Mouse (Mus musculus) midbrain, postnatal 0 days (tissue): Measurements from ENCODE around the gene Pycard. TPM values are rescaled to one million over a fixed set of nuclear protein-coding genes. Genes with fewer than 3 reads are reported as not detected.
"Not testable (repeated sequence)": the region's sequence is repeated elsewhere in the genome, so short reads cannot be mapped to it uniquely, and the experiment has no call there.

ENCODE experiments used
- ATAC-seq: fragments of 200-750 bp; cut with Nextera tagmentation; 2 replicates; pipeline ENCODE4 v1.8.0; 2017; ENCODE audit warnings: moderate number of reproducible peaks, mild to moderate bottlenecking, moderate TSS enrichment, moderate library complexity; ENCODE audit not compliant: low FRiP score
- DNase-seq: peaks from one replicate; pipeline ENCODE4 v3.0.0-alpha.2; 2015; ENCODE audit warnings: low spot score
- H3K27ac ChIP-seq: fragments of 300-500 bp; sonication (generic); 2 replicates; pipeline ENCODE4 v1.5.1; 2014; ENCODE audit warnings: low read depth, mild to moderate bottlenecking, low read length, mixed read lengths
- H3K27me3 ChIP-seq: fragments of 300-500 bp; sonication (generic); 2 replicates; pipeline ENCODE4 v1.6.1; 2014; ENCODE audit warnings: low read length, control low read depth, mixed read lengths; ENCODE audit not compliant: insufficient read depth
- H3K36me3 ChIP-seq: fragments of 300-500 bp; sonication (generic); 2 replicates; pipeline ENCODE4 v1.6.1; 2014; ENCODE audit warnings: low read length, control low read depth, mixed read lengths; ENCODE audit not compliant: insufficient read depth
- H3K4me1 ChIP-seq: fragments of 300-500 bp; sonication (generic); 2 replicates; pipeline ENCODE4 v1.6.1; 2014; ENCODE audit warnings: mild to moderate bottlenecking, control low read depth, antibody characterized with exemption, low read length, mixed read lengths; ENCODE audit not compliant: insufficient read depth
- H3K4me2 ChIP-seq: fragments of 300-500 bp; sonication (generic); 2 replicates; pipeline ENCODE4 v1.6.1; 2014; ENCODE audit warnings: low read depth, mild to moderate bottlenecking, low read length, mixed read lengths; ENCODE audit not compliant: poor library complexity, severe bottlenecking
- H3K4me3 ChIP-seq: fragments of 300-500 bp; sonication (generic); 2 replicates; pipeline ENCODE4 v1.5.1; 2014; ENCODE audit warnings: low read depth, mild to moderate bottlenecking, low read length, moderate library complexity
- H3K9ac ChIP-seq: fragments of 300-500 bp; sonication (generic); replicated peaks from 2 replicates; pipeline ENCODE4 v1.6.1; 2014; ENCODE audit warnings: mild to moderate bottlenecking, low read length, moderate library complexity, mixed read lengths; ENCODE audit not compliant: poor library complexity, severe bottlenecking
- H3K9me3 ChIP-seq: fragments of 300-500 bp; sonication (generic); 2 replicates; pipeline ENCODE4 v1.6.1; 2016; ENCODE audit warnings: low read length, control low read depth
- CTCF ChIP-seq: IDR thresholded peaks from 2 replicates; pipeline ENCODE4 v1.5.1; 2016; ENCODE audit warnings: antibody characterized with exemption, mild to moderate bottlenecking
- WGBS: fragments of 180-500 bp; shearing (Covaris S2); extraction: QIAGEN DNeasy Blood & Tissue Kit; methylation state at CpG from one replicate; pipeline ENCODE4 v1.1.7; 2014; 5-methylcytosine and 5-hydroxymethylcytosine counted together
- polyA plus RNA-seq: library from polyadenylated mRNA; unstranded; fragments of >200 nt; fragmentation: Nextera tagmentation; extraction: Ambion mirVana; gene quantifications from 2 replicates; pipeline ENCODE4 v1.2.1, GENCODE M21; 2015
- total RNA-seq: library from RNA; depleted of rRNA; stranded (reverse); fragments of >200 nt; gene quantifications from 2 replicates; pipeline ENCODE4 v1.2.3, GENCODE M21; 2014

Gene Pycard
- total and polyA plus RNA-seq, 2 experiments from 2014 or later, result 4.3 to 7.8 TPM

DNA sequence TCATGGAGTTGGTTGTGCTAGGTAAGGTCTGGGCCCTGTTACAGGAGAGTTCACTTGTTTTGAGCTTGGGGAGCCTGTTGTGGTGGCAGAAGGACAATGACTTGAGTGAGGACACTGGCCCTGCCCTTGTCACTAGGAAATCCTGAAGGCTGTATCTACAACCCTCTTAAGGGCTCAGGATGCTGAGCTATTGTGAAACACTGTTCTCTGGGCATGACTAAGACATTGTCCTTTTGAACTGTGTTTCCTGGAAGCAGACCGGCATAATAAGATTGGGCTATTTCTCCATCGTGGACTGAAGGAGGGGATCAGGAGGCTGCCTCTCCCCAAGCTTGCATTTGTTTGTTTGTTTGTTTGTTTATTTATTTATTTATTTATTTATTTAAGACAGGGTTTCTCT is 25.5 kb upstream of the Pycard start:
- H3K9me3 ChIP-seq, result no peaks in the 10 kb centered on the region
- H3K36me3 ChIP-seq, result no peaks in the 10 kb centered on the region
- no peak overlapping the region for H3K4me2 ChIP-seq
- TF ChIP-seq CTCF, result no peak
- no peak for ATAC-seq
- H3K27me3 ChIP-seq, result no peaks in the 10 kb centered on the region
- 74% methylated on average over 2 of the region's 2 CpGs for WGBS
- no peak overlapping the region for H3K27ac ChIP-seq
- no peak overlapping the region for H3K4me3 ChIP-seq
- no peaks in the 10 kb centered on the region for H3K4me1 ChIP-seq
- H3K9ac ChIP-seq, result no peak overlapping the region
- no peak for DNase-seq

DNA sequence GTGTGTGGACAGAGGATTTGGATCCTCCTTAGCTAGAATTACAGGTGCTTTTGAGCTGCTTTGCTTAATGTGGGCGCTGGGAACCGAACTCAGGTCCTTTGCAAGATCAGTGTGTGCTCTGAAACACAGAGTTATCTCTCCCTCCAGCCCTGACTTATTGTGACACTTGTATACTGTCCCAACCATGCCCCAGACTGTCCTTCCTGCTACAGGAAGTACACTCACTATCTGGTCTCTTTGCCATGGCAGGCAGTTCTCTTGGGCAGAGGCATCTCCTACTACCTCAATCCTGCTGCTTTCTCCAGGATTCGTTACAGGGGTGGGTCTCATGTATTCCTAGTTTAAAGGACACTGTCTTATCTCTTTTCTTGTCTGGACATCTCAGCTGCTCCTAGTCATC is 24.6 kb upstream of the Pycard start:
- H3K9me3 ChIP-seq, result no peaks in the 10 kb centered on the region
- no peak overlapping the region for H3K4me3 ChIP-seq
- H3K36me3 ChIP-seq, result no peaks in the 10 kb centered on the region
- DNase-seq (no peak), ATAC-seq (no peak)
- 92% methylated on average over 3 of the region's 3 CpGs for WGBS
- no peaks in the 10 kb centered on the region for H3K4me1 ChIP-seq
- H3K9ac ChIP-seq, result no peak overlapping the region
- no peak overlapping the region for H3K27ac ChIP-seq
- H3K4me2 ChIP-seq, result no peak overlapping the region
- no peaks in the 10 kb centered on the region for H3K27me3 ChIP-seq
- TF ChIP-seq CTCF, result no peak

DNA sequence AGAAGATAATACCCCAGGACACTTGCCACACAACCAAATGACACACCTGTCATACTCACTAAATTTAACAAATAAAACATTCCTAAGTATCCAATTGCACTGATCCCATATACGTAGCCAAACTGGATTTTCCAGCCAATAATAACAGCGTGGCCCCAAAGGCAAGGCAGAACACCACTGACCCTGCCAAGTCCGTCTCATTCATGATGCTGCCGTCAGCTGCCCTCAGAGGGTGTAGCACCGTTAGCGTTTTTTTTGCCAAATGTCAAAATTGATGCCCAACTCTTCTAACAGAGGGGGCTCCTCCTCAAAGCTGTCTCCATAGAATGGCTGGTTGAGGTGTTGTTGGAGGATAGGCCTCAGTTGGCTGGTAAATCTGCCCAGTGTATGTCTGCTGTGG is 23.0 kb upstream of the Pycard start:
- no peaks in the 10 kb centered on the region for H3K27me3 ChIP-seq
- no peak overlapping the region for H3K4me3 ChIP-seq
- H3K9ac ChIP-seq, result no peak overlapping the region
- 87% methylated on average over 6 of the region's 6 CpGs for WGBS
- ATAC-seq (no peak), DNase-seq (no peak)
- TF ChIP-seq CTCF, result no peak
- no peak overlapping the region for H3K27ac ChIP-seq
- H3K36me3 ChIP-seq, result no peaks in the 10 kb centered on the region
- no peaks in the 10 kb centered on the region for H3K9me3 ChIP-seq
- H3K4me2 ChIP-seq, result no peak overlapping the region
- no peaks in the 10 kb centered on the region for H3K4me1 ChIP-seq

DNA sequence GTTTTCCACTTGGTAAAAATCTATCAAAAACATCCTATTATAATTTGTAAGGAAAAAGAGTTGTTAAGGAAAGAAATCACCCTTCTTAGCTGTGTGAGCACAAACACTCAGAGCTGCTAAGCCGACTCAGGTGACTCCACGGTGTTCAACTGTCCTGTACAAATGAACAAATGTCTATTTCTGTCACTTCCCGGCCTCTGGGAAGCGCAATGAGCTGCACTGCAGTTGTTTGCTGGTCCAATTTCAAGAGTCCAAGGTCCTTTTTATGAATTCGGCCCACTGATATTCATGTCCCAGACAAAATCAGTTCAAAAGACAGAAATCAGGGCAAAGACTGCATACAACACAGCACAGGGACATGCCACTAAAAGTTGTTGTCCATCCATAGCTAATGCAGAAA is 22.5 kb upstream of the Pycard start:
- H3K4me2 ChIP-seq, H3K4me3 ChIP-seq, H3K27me3 ChIP-seq, DNase-seq, H3K9ac ChIP-seq, H3K27ac ChIP-seq, H3K4me1 ChIP-seq, ATAC-seq, H3K9me3 ChIP-seq, H3K36me3 ChIP-seq: not testable (repeated sequence)
- 87% methylated on average over 5 of the region's 5 CpGs for WGBS

DNA sequence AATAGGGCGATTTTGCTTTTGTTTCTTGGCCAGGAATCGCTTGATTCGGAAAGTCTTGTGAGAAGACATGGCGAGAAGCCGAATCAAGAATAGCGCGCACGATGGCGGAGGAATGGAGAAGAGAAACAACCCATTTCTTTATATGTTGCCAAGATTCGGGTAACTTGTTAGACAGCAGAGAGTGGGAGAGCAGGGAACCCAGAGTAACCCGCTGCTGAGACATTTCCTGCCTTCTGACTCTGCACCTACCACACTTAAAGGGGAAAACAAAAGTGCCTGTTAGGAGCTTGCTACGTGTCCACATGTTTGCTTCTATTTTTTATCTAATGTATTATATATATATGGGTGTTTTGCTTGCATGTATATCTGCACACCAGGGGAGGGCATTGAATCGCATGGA is 19.4 kb upstream of the Pycard start:
- no peaks in the 10 kb centered on the region for H3K36me3 ChIP-seq
- no peak overlapping the region for H3K9ac ChIP-seq
- H3K27ac ChIP-seq, result no peak overlapping the region
- no peak overlapping the region for H3K4me2 ChIP-seq
- ATAC-seq (no peak), DNase-seq (no peak)
- no peak for TF ChIP-seq CTCF
- no peaks in the 10 kb centered on the region for H3K27me3 ChIP-seq
- no peaks in the 10 kb centered on the region for H3K4me1 ChIP-seq
- 89% methylated on average over 13 of the region's 13 CpGs for WGBS
- H3K4me3 ChIP-seq, result no peak overlapping the region
- H3K9me3 ChIP-seq, result no peaks in the 10 kb centered on the region

DNA sequence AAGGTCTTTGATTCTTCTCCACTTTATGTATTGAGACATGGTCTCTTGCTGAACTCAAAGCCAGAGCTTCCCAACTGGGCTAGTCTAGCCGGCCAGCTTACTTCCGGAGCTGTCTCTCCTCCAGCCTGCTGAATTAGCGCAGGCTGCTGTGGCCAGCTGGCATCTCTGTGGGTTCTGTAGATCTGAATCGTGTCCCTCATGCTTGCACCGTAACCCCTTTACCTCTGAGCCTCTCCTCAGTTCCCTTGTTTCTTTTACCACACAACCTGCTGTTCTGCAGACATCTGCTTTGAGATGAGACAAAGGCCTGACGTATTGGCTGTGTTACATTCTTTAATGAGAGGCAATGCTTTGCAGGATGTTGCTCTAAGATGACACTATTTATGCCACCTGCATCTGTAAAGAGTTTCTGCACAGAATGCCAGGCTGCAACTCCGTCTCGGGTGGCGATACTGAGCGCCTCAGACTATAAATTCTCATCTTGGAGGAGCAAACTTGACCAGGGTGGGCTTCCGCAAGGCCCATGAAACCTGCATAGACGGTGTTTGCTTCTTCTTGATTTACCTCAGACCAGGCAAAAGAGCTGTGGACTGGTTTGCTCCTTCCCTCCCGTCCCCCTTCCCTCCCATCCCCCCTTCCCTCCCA is 18.6 kb upstream of the Pycard start:
- no peak for TF ChIP-seq CTCF

More for the DNA sequence above, 18.6 kb upstream of the Pycard start:
- 70% methylated on average over 13 of the region's 13 CpGs for WGBS
- no peak overlapping the region for H3K9ac ChIP-seq
- H3K4me3 ChIP-seq, result no peak overlapping the region
- no peaks in the 10 kb centered on the region for H3K27me3 ChIP-seq
- no peaks in the 10 kb centered on the region for H3K9me3 ChIP-seq
- no peaks in the 10 kb centered on the region for H3K4me1 ChIP-seq
- no peak overlapping the region for H3K4me2 ChIP-seq
- DNase-seq (no peak), ATAC-seq (no peak)
- no peak overlapping the region for H3K27ac ChIP-seq
- H3K36me3 ChIP-seq, result no peaks in the 10 kb centered on the region
